Mouse (Mus musculus) heart, embryonic 14.5 days (tissue): ENCODE results near the gene Sorbs1. TPM values are rescaled to one million over a fixed set of nuclear protein-coding genes. Genes with fewer than 3 reads are reported as not detected.

Experiments
- ATAC-seq: fragments of 200-750 bp; cut with Nextera tagmentation; 2 replicates; pipeline ENCODE4 v1.8.0; 2017; ENCODE audit warnings: low read depth, moderate TSS enrichment; ENCODE audit not compliant: insufficient number of reproducible peaks, insufficient read depth, low FRiP score
- H3K27ac ChIP-seq, 2 experiments: fragments of 200-500 bp in 1 of 2; fragments of 300-500 bp in 1 of 2; sonication (generic) in 1 of 2; replicated peaks in 1 of 2; 2 replicates each; pipeline ENCODE4 v1.5.1; 2012 to 2014; ENCODE audit warnings: low read depth in 2 of 2, low read length in 2 of 2, control low read depth in 1 of 2, mild to moderate bottlenecking in 1 of 2, mixed read lengths in 1 of 2; ENCODE audit not compliant: control insufficient read depth in 1 of 2, insufficient read depth in 1 of 2
- H3K27me3 ChIP-seq: fragments of 300-500 bp; sonication (generic); 2 replicates; pipeline ENCODE4 v1.6.1; 2014; ENCODE audit warnings: mild to moderate bottlenecking, low read length, control low read depth; ENCODE audit not compliant: control insufficient read depth, insufficient read depth
- H3K36me3 ChIP-seq: fragments of 300-500 bp; sonication (generic); 2 replicates; pipeline ENCODE4 v1.6.1; 2014; ENCODE audit warnings: mild to moderate bottlenecking, control low read depth, low read length, mixed read lengths; ENCODE audit not compliant: control insufficient read depth, insufficient read depth
- H3K4me1 ChIP-seq, 2 experiments: fragments of 200-500 bp in 1 of 2; fragments of 300-500 bp in 1 of 2; sonication (generic) in 1 of 2; 2 replicates each; pipeline ENCODE4 v1.6.1; 2012 to 2014; ENCODE audit warnings: low read length in 2 of 2, control low read depth in 1 of 2, mixed read lengths in 1 of 2; ENCODE audit not compliant: control insufficient read depth in 2 of 2, insufficient read depth in 2 of 2
- H3K4me2 ChIP-seq: fragments of 300-500 bp; sonication (generic); 2 replicates; pipeline ENCODE4 v1.6.1; 2014; ENCODE audit warnings: mild to moderate bottlenecking, low read length
- H3K4me3 ChIP-seq, 2 experiments: fragments of 200-500 bp in 1 of 2; fragments of 300-500 bp in 1 of 2; sonication (generic) in 1 of 2; 2 replicates each; pipeline ENCODE4 v1.5.1; 2012 to 2014; ENCODE audit warnings: low read length in 2 of 2, mild to moderate bottlenecking in 2 of 2, control low read depth in 1 of 2, low read depth in 1 of 2, moderate library complexity in 1 of 2; ENCODE audit not compliant: control insufficient read depth in 1 of 2, insufficient read depth in 1 of 2
- H3K9ac ChIP-seq: fragments of 300-500 bp; sonication (generic); 2 replicates; pipeline ENCODE4 v1.6.1; 2014; ENCODE audit warnings: mild to moderate bottlenecking, low read length
- H3K9me3 ChIP-seq: fragments of 300-500 bp; sonication (generic); 2 replicates; pipeline ENCODE4 v1.6.1; 2016; ENCODE audit warnings: low read length, control low read depth; ENCODE audit not compliant: control insufficient read depth
- WGBS: fragments of 180-500 bp; shearing (Covaris S2); extraction: QIAGEN DNeasy Blood & Tissue Kit; methylation state at CpG from one replicate; pipeline ENCODE4 v1.1.7; 2014; 5-methylcytosine and 5-hydroxymethylcytosine counted together
- polyA plus RNA-seq: library from polyadenylated mRNA; unstranded; fragments of >200 nt; fragmentation: Nextera tagmentation; extraction: Ambion mirVana; gene quantifications from 2 replicates; pipeline ENCODE4 v1.2.1, GENCODE M21; 2014

Gene Sorbs1
- polyA plus RNA-seq, 1 experiment from 2014 or later: 109 TPM

DNA sequence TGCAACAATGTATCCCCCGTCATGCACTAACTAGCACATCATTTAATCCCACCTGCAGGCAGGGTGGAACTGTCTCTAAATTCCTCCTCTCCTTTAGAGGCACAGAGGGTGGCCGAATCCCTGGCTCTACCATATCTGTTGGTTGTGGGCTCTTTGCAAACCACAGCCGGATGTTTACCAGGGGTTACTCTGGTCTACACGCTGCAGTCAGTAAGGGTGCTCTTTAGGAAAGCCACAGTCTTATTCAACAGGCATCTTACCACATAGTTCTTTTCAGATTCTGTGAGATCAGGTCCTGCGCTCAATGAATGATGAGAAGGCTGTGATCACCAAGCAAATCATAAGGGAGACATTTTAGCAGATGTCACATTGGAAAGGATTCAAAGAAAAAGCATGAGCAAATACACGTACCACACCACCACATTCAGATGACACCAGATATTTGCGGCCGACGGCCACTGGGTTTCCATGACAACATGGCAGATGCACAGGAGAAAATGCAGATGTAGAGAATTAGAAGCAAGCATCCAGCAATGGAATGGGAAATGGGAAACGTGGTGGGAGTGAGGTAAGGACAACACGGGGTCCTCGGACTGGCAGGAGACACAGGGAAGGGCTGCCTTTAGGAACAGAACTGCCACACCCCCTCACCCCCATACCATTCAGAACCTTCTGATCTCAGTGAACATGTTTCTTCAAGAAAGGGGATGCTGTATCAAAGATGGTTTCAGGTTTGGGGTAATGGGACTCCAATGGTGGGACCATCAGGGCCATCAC is 213.4 kb downstream of the Sorbs1 start:
- peaks cover 25% of the 10 kb centered on the region for H3K36me3 ChIP-seq
- peaks cover 29 to 53% of the 10 kb centered on the region in 2 experiments for H3K4me1 ChIP-seq
- no peak overlapping the region for H3K9ac ChIP-seq
- H3K4me2 ChIP-seq: no peak overlapping the region
- no peaks in the 10 kb centered on the region for H3K9me3 ChIP-seq
- no peaks in the 10 kb centered on the region for H3K27me3 ChIP-seq
- ATAC-seq: no peak
- no peak overlapping the region for H3K27ac ChIP-seq
- H3K4me3 ChIP-seq: no peak overlapping the region
- WGBS: 83% methylated on average over 12 of the region's 12 CpGs

DNA sequence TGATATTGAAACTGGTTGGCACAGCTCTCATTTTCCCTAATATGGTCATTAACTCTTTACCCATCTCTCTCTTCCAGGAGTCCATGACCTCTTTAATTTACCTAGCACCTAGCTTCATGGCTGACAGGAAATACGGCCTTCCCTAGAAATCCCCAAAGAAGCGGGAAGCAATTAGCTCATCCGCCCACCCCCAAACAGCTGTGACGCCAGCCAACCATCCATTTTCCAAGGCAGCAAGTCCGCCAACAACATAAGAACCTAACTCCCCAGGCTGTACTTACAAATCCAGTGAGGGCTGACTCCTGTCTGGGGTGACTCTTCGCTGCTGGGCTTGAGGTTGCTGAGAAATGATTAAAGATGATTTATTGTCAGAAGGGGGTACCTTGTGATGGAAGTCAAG is 214.4 kb downstream of the Sorbs1 start:
- peaks cover 26 to 47% of the 10 kb centered on the region in 2 experiments for H3K4me1 ChIP-seq
- no peak overlapping the region for H3K9ac ChIP-seq
- no peak overlapping the region for H3K4me2 ChIP-seq
- 83% methylated on average over 6 of the region's 6 CpGs for WGBS
- ATAC-seq: no peak
- H3K4me3 ChIP-seq: no peak overlapping the region
- H3K36me3 ChIP-seq: peaks cover 30% of the 10 kb centered on the region
- no peak overlapping the region for H3K27ac ChIP-seq
- H3K27me3 ChIP-seq: no peaks in the 10 kb centered on the region
- no peaks in the 10 kb centered on the region for H3K9me3 ChIP-seq

DNA sequence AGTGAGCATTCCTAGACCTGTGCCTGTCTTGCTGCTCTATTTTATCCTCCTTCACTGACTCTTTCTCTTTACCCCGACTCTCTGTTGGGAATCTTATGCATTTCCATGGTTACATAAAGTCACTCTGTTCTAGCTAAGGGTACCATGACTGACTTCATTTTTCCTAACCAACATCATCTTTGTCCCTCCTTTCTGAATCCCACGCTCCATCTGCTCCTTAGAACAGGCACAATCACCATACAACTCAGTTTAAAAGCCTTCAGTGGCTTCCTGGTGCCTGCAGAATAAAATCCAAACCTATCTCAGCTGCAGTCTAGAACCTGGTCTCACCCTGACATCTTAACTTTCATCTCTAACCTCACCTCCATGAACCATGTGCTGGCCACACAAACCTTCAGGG is 215.0 kb downstream of the Sorbs1 start:
- no peak overlapping the region for H3K9ac ChIP-seq
- H3K4me1 ChIP-seq: peaks cover 22 to 43% of the 10 kb centered on the region in 2 experiments
- peak overlapping the region in 1 of 2 experiments; percentile 77; a peak in 2 of 4 replicates for H3K27ac ChIP-seq
- H3K4me3 ChIP-seq: no peak overlapping the region
- WGBS: 64% methylated on average over 2 of the region's 2 CpGs
- H3K9me3 ChIP-seq: no peaks in the 10 kb centered on the region
- no peak overlapping the region for H3K4me2 ChIP-seq
- ATAC-seq: no peak
- H3K27me3 ChIP-seq: no peaks in the 10 kb centered on the region
- H3K36me3 ChIP-seq: peaks cover 36% of the 10 kb centered on the region

DNA sequence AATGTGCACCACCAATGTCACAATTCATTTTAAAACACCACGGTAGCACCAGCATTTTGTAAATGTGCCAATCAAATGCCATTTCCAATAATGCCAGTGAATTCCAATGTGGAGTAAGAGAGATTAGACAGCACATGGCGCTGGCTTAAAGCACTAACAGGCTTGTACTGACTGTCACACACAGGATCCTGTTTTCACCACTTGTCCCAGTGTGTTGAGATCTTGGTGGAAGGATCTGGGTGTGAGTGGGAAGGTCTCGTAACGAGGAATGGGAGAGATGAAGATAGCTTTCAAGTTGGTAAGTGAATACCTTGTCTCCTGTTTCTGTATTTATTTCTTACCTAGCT is 215.8 kb downstream of the Sorbs1 start:
- Histone ChIP-seq H3K4me1 (peaks cover 16 to 35% of the 10 kb centered on the region in 2 experiments), H3K36me3 (peaks cover 37% of the 10 kb centered on the region), H3K9me3 (no peaks in the 10 kb centered on the region), H3K27ac (peak overlapping the region; percentile 58 to 77), H3K27me3 (no peaks in the 10 kb centered on the region), H3K4me3 (no peak overlapping the region), H3K4me2 (peak overlapping the region; percentile 21; the same call in 1 of the 2 replicates), H3K9ac (0 out of 2 replicates have a peak overlapping the region, but pooled peaks have one; percentile 21)
- no peak for ATAC-seq
- WGBS: 8% methylated on average over 4 of the region's 4 CpGs

DNA sequence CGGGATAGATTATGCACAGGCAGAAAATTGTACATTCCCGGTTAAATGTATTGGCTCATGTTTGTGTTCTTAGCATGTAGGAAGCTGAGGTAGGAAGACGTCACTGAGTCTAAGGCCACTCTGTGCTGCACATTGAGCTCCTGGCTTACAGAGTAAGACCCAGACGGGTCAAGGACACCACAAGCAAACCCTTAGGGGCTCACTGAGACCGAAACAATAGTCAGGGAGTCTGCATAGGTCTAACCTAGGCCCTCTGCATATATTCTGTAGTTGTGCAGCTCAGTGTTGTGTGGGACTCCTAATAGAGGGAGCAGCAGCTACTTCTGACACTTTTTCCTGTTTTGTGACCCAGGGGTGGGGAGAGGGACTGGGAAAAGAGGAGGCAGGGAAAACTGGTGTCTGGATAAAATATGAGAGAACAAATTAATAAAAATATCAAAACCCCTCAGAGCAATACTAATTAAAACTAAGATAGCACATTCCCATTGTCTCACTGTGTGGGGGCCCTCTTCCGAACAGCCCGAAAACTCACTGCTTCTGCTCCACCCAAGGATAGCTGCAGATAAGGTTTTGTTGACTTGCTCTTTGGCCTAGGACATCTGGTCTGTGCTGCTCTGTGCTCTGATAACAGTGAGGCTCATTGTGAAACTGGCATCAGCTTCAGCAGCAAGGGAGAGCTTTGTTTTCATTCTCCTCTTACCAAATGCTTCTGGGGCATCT is 216.3 kb downstream of the Sorbs1 start:
- H3K27ac ChIP-seq: peak overlapping the region; percentile 58 to 77

DNA sequence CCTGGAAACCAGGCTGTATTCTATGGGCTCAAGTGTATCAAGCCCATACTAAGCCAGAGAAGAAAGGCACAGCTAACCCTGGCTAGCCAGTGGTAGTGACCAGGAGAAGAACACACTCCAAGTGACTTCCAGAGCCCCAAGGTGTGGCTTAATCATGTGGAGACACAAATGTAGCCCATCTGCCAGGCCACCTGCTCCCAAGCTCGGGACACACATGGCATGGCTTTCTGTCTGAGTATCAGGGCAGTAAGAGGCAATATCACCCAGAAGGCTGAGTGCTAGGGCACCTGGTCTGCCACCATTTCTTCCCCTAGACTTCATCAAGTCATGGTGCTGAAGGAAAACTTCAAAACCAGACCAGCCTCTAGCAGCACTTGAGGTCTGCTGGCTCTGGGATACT is 219.3 kb downstream of the Sorbs1 start:
- no peak overlapping the region for H3K4me3 ChIP-seq
- 68% methylated on average over 1 of the region's 1 CpGs for WGBS
- H3K4me2 ChIP-seq: no peak overlapping the region
- H3K9ac ChIP-seq: no peak overlapping the region
- H3K9me3 ChIP-seq: no peaks in the 10 kb centered on the region
- H3K4me1 ChIP-seq: peaks cover 13 to 27% of the 10 kb centered on the region in 2 experiments
- no peak for ATAC-seq
- H3K27ac ChIP-seq: no peak overlapping the region
- H3K36me3 ChIP-seq: peaks cover 22% of the 10 kb centered on the region
- no peaks in the 10 kb centered on the region for H3K27me3 ChIP-seq

More for the DNA sequence above, 216.3 kb downstream of the Sorbs1 start:
- Histone ChIP-seq H3K36me3 (peaks cover 37% of the 10 kb centered on the region), H3K4me2 (peak overlapping the region; percentile 21; the same call in 1 of the 2 replicates), H3K9me3 (no peaks in the 10 kb centered on the region), H3K4me1 (peaks cover 13 to 30% of the 10 kb centered on the region in 2 experiments), H3K4me3 (no peak overlapping the region), H3K27me3 (no peaks in the 10 kb centered on the region), H3K9ac (peak overlapping the region; percentile 21; the same call in 1 of the 2 replicates)
- 52% methylated on average over 7 of the region's 7 CpGs for WGBS
- peak; percentile 58 for ATAC-seq

DNA sequence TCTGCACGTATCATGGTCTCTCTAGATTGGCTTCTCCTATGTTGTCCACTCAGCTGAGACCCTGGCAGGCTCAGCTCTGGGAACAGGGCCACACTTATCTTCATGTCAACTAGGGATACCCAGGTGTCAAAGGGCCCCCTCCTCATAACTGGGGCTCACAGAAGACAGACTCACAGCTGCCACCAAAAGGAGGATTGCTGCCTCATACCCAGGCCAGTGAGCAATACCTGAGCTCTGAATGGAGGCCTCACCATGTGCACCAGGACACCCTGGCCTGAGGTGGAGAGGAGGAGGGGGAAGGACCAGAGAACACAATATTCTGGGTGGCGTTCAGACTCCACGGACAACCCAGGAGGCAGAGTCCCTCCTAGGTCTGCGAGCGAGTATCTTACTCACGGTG is 219.8 kb downstream of the Sorbs1 start:
- no peak overlapping the region for H3K9ac ChIP-seq
- H3K4me3 ChIP-seq: no peak overlapping the region
- no peaks in the 10 kb centered on the region for H3K27me3 ChIP-seq
- no peak overlapping the region for H3K4me2 ChIP-seq
- H3K9me3 ChIP-seq: no peaks in the 10 kb centered on the region
- H3K36me3 ChIP-seq: peaks cover 18% of the 10 kb centered on the region
- no peak overlapping the region for H3K27ac ChIP-seq
- no peak for ATAC-seq
- WGBS: 95% methylated on average over 6 of the region's 6 CpGs
- H3K4me1 ChIP-seq: peaks cover 13 to 27% of the 10 kb centered on the region in 2 experiments
